Mouse (Mus musculus): Measurements from ENCODE around the gene Btbd6.

The Btbd6 gene

DNA sequence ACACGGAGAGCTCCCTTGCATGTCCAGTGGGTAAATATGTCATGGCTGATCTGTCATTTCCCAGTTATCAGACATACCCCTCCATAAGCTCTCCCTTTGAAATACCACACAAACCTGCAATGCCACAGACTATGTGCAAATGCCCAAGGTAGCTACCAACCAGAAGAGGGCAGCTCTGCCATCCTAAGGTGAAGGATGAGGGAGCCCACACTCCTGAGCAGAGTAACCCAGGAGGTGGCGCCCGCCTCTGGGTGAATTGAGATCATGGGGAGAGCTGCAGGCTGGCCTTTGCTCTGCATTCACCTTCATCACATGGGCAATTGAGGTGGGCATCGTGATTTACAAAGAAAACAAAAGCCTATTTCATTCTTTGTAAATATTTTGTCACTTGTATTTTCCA lies 28.7 kb downstream of the Btbd6 start:
- no peak for DNase-seq (ENCODE audit: low read depth, low spot score)

- no peak for DNase-seq (ENCODE audit: low read depth, low spot score)
Observed at GRCm38 (mm10) chr12:113011702-113012360, 35.5 kb downstream of the Btbd6 start.

DNA sequence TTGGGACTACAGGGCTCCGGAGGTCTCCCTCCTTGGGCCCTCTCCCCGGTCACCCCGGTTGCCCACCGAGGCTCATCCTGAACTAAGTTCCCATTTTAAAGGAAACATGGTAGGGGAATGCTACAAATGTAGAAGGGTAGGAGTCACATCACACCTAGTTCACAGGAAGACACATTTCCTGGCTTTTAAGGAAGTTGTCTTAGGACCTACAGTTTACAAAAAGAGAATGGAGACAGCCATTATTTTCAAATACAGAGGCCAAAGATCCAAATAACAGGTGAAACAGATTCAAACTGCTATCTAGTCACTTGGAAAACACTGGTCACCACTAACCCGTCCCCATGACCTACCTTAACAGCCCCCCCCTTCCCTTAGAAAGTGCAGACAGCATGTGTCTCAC lies 36.2 kb downstream of the Btbd6 start:
- DNase-seq (ENCODE audit: low read depth, low spot score): no peak

GRCm38 (mm10) chr12:113013021-113013491 lies 36.8 kb downstream of the Btbd6 start:
- DNase-seq (ENCODE audit: low read depth, low spot score): no peak

DNA sequence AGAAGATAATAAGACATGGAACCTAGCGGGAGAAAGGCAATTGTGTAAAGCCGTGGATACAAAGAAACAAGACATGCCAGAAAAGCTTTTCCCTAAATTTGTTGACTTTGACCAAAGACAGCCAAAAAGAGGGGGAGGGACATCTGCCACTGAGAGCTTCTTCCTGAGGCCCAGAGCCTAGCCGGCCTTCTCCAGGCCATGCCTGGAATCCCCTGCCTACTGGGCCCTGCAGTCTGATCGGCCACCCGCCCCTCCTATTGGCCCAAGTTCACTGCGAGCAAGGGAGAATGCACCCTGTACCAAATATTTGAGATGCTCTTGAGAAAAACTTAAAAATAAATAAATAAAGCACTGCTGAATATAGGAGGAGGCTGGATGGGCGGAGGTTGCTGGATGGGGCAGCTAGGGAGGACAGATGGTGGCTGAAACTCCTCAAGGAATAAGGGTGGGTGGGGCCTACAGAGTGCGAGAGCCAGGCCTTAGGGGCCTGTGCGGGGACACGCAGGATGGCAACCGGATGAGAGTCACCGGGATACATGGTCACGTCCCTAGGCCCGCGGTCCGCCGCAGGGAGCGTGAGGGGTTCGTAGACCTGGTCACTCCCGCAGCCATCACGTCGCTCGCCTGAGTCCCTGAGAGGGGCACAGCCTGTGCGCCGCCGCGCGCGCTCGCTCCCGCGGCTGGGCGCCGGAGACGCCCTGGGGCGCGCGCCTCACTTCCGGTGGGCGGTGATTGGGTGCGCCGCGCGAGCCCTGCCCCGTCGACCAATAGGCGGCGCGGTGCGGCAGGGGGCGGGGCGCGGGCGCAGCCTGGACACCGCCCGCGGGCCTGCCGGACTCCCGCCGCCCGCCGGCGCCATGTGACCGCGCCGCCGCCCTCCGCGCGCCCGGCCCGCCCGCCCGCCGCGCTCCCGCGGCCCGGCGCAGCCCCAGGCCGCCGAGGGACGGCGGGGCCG lies 37.6 kb downstream of the Btbd6 start, which contains the start of gene Pacs2:
Gene Pacs2 (plus strand): TSS at position 905 of the 955 bp plus-strand sequence.
- peak; percentile 94 for DNase-seq (ENCODE audit: low read depth, low spot score)

DNA sequence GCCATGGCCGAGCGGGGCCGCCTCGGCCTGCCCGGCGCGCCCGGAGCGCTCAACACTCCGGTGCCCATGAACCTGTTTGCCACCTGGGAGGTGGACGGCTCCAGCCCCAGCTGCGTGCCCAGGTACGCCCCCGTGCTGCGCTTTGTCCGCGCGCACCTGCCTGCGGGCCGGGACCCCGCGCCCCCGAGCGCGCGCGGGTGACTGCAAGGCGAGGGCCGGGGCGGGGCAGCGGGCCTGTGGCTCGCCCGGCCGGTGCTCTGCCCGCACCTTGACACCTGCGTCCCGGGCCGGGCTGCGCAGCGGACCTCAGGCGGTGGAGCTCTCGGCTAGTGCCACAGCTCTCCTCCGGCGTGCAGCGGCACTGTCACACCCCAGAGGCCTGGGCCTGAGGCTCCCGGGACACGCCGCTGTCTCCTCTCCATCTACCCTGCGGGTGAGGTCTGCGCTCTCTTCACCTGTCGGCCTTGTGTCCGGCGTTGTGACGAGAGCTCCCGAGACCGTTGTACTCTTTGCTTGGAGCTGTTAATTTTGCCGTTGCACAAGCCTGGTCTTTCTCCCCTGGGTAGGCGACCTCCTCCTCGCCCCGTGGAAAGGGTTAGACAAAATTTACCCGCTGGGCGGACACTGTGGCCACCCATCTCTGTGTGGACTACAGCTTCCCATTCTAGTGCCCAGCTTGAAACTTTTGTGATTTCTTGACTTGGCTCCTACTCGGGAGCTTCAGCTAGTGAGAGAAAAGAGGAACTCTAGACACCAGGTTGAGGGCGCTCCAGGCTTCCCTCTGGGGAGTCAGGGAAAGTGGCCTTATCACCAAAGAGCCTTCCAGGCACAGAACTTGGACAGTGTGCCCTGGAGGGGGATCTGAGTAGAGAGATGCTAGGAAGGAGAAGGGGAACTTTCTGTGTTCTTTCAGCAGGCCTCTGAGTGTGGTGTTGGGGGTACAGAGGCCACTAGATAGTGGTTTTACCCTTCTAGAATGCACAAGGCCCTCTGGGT lies 38.6 kb downstream of the Btbd6 start:
- peak; percentile 68 for DNase-seq (ENCODE audit: low read depth, low spot score)

DNA sequence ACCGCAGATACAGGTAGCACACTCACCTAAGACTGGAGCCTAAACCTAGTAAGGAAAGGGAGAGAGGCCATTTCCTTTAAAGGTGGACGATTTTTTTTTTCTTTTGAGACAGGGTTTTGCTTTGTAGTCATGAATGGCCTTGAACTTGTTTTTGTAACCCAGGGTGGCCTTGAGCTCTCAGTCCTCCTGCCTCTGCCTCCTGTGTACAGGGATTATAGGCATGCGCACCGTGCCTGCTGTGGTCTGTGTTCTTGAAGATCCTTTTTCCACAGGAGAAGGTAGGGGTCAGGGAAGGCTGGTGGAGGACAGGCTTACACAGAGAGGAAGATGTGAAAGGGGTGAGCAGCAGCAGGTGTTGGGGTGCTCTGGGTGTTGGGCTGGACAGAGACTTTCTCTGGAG lies 39.7 kb downstream of the Btbd6 start:
- DNase-seq (ENCODE audit: low read depth, low spot score): no peak

DNA sequence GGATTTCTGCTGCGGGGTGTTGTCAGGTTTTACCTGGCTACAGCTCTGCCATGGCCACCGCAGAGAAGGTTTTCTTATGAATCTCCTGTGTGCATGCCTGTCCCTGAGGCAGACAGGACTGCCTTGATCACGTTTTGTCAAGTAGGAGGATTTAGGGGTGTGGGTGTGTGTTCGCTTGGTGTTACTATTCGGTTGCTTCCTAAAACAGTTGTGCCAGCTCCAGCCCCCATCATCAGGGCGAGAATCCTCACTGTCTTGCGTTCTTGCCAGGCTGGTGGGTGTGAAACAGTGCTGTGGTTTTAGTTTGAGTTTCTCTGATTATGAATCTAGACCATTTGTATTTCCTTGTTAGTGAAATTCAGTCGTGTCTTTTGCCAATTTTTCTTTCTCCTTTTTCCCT lies 40.7 kb downstream of the Btbd6 start:
- DNase-seq (ENCODE audit: low read depth, low spot score): no peak

DNA sequence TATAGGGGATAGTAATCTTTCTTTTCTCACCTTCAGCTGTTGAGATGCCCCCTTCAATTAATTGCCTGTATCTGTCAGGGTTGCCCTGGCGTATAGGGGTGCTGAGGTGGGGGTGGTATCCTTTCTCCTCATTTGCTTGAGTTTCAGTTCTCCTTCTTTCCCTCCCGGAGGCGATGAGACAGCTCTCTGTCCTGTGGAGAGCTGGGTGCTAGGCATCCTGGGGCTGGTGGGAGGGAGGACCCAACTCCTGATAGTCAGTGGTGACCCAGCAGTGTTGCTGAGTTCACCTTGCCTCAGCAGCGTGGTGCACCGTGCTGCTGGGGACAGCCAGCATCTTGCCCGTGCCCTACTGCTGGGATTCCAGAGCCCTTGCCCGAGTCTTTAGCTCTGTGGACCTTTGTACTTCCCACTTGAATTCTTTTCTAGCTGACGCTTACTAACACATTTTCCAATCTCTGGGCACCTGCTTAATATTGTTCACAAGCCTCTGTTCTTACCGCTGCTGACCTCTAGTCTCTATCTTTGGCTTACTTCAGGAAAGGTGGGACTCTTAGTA lies 41.2 kb downstream of the Btbd6 start:
- no peak for DNase-seq (ENCODE audit: low read depth, low spot score)

DNA sequence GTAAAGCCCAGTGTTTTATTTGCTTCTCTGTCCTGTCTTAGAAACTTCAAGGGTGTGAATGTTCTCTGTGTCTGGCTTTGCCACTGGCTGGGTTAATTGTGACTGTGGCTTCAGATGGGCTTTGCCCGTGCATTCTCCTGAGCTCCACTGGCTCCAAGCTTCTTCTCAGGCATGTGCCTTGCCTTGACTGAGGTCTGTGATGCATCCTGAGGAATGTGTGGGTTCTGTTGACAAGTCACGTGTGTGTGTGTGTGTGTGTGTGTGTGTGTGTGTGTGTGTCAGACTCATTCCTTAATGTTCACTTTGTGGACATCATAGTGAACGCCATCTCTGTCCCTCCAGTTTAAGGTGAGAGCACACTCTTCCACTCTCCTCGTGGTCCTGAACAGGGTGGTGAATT lies 42.5 kb downstream of the Btbd6 start:
- DNase-seq (ENCODE audit: low read depth, low spot score): no peak

DNA sequence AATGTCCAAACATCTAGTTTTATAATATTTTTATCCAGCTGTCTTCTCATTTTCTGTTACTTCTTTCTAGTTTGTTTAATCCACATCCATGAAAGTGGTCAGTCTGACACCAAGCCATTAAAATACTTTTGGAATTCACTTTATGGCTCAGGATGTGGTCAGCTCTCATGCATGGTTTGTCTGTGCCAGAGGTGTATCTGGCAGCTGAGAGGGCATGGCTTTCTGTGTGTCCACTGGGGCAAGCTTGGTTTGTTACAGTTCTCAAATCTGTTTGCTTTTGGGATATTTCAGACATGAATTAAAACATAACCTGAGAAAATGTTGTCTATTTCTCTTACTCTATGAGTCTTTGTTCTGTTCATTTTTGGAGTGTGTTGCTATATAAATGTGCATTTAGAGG lies 45.2 kb downstream of the Btbd6 start:
- DNase-seq (ENCODE audit: low read depth, low spot score): no peak

DNA sequence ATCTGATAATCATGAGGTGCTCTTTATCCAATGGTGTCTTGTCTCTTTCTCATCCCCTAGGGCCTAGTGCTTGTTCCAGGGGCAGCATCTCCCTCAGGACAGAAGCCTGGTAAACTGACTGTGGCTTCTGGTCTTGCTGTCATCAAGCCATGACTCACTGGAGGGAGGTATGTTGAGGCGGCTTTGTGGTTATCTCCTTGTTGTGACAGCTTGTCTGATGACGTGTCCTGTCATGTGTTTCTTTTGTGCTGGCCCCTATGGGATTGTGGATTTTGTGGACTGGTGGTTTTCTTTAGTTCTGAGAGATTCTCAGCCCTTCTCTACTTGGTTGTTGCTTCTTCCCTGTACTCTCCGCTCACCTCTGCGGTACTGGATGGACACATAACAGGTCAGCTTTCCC lies 46.8 kb downstream of the Btbd6 start:
- no peak for DNase-seq (ENCODE audit: low read depth, low spot score)

GRCm38 (mm10) chr12:113026557-113026956 lies 50.3 kb downstream of the Btbd6 start:
- no peak for DNase-seq (ENCODE audit: low read depth, low spot score)

DNA sequence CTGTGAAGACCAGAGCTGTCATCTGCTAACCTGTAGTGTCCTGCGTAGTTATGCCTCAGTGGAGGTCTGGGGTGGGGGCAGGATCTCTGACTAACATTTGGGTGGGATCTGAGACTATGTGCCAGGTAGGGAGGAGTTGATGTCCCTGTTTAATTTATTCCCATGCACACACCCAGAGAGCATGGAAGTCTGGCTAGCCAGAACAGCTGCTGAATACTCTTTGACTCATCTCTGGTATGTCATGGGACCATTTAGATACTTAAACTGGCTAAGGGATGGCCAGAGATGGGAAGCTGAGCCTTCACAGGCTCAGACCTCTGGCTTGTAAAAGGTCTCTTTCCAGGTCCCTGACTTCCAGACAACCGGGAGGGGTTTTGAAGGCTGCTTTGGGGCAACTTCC lies 51.2 kb downstream of the Btbd6 start:
- DNase-seq (ENCODE audit: low read depth, low spot score): no peak

- no peak for DNase-seq (ENCODE audit: low read depth, low spot score)
Observed at GRCm38 (mm10) chr12:113028067-113028466, 51.8 kb downstream of the Btbd6 start.
